Mouse (Mus musculus): ENCODE data around the gene Cep128. TPM values are rescaled to one million over a fixed set of nuclear protein-coding genes. Genes with fewer than 3 reads are reported as not detected.

Gene Cep128
- 3.4 and 4.3 TPM in 2 replicates for polyA plus RNA-seq (2015; fragmentation: Nextera tagmentation; extraction: Ambion mirVana)

GRCm38 (mm10) chr12:91384281-91385017 lies at the start of gene Cep128, which contains the start of gene Tshr:
Gene Cep128, minus strand, starts transcription at chr12:91384409.
Gene Tshr, plus strand, starts transcription at chr12:91384563.
- H3K9me3 ChIP-seq (replicated peaks), result no peaks in the 10 kb centered on the region
- H3K4me2 ChIP-seq, result peak within 1 kb of the TSS; percentile 93
- no peaks in the 10 kb centered on the region for H3K27me3 ChIP-seq (replicated peaks)
- WGBS, result 1% methylated on average over 27 of the region's 27 CpGs
- no peaks in the 10 kb centered on the region for H3K36me3 ChIP-seq
- peaks cover 9% of the 10 kb centered on the region for H3K4me1 ChIP-seq
- peak; percentile 100 for ATAC-seq (ENCODE audit: low FRiP score)
- peak within 1 kb of the TSS; percentile 69 for H3K4me3 ChIP-seq (replicated peaks)
- H3K9ac ChIP-seq (replicated peaks), result peak within 1 kb of the TSS; percentile 51
- 0 out of 2 replicates have a peak within 1 kb of the TSS, but pooled peaks have one; percentile 9 for H3K27ac ChIP-seq (replicated peaks)

- no peak for ATAC-seq (ENCODE audit: low FRiP score)
- no peak overlapping the region for H3K4me3 ChIP-seq (replicated peaks)
- 0 out of 2 replicates have a peak, but pooled peaks cover 3% of the 10 kb centered on the region for H3K27me3 ChIP-seq (replicated peaks)
- no peak overlapping the region for H3K9ac ChIP-seq (replicated peaks)
- no peaks in the 10 kb centered on the region for H3K36me3 ChIP-seq
- H3K4me1 ChIP-seq, result peaks cover 4% of the 10 kb centered on the region; the same call in 1 of the 2 replicates
- no peak overlapping the region for H3K4me2 ChIP-seq
- H3K9me3 ChIP-seq (replicated peaks), result no peaks in the 10 kb centered on the region
- H3K27ac ChIP-seq (replicated peaks), result no peak overlapping the region
- WGBS, result 54% methylated on average over 2 of the region's 2 CpGs
Measured at GRCm38 (mm10) chr12:91427129-91427528, 42.9 kb upstream of the Cep128 start.

GRCm38 (mm10) chr12:91426499-91426898 lies 42.3 kb upstream of the Cep128 start:
- 40% methylated on average over 4 of the region's 4 CpGs for WGBS
- H3K9me3 ChIP-seq (replicated peaks), result no peaks in the 10 kb centered on the region
- no peak overlapping the region for H3K9ac ChIP-seq (replicated peaks)
- ATAC-seq (ENCODE audit: low FRiP score), result no peak
- no peak overlapping the region for H3K27ac ChIP-seq (replicated peaks)
- peaks cover 4% of the 10 kb centered on the region; the same call in 1 of the 2 replicates for H3K4me1 ChIP-seq
- H3K4me3 ChIP-seq (replicated peaks), result no peak overlapping the region
- 0 out of 2 replicates have a peak, but pooled peaks cover 4% of the 10 kb centered on the region for H3K27me3 ChIP-seq (replicated peaks)
- no peaks in the 10 kb centered on the region for H3K36me3 ChIP-seq
- no peak overlapping the region for H3K4me2 ChIP-seq

GRCm38 (mm10) chr12:91423125-91423820 lies 39.1 kb upstream of the Cep128 start:
- ATAC-seq (ENCODE audit: low FRiP score), result no peak
- Histone ChIP-seq H3K27ac (replicated peaks) (no peak overlapping the region), H3K9ac (replicated peaks) (no peak overlapping the region), H3K9me3 (replicated peaks) (no peaks in the 10 kb centered on the region), H3K36me3 (no peaks in the 10 kb centered on the region), H3K27me3 (replicated peaks) (peaks cover 14% of the 10 kb centered on the region; the same call in 1 of the 2 replicates), H3K4me3 (replicated peaks) (no peak overlapping the region), H3K4me1 (peaks cover 4% of the 10 kb centered on the region; the same call in 1 of the 2 replicates), H3K4me2 (no peak overlapping the region)
- WGBS, result 70% methylated on average over 11 of the region's 11 CpGs

GRCm38 (mm10) chr12:91421272-91421671 lies 37.1 kb upstream of the Cep128 start:
- H3K4me2 ChIP-seq, result no peak overlapping the region
- peaks cover 28% of the 10 kb centered on the region for H3K27me3 ChIP-seq (replicated peaks)
- no peaks in the 10 kb centered on the region for H3K9me3 ChIP-seq (replicated peaks)
- no peak overlapping the region for H3K9ac ChIP-seq (replicated peaks)
- H3K27ac ChIP-seq (replicated peaks), result no peak overlapping the region
- no peaks in the 10 kb centered on the region for H3K36me3 ChIP-seq
- H3K4me1 ChIP-seq, result peaks cover 4% of the 10 kb centered on the region; the same call in 1 of the 2 replicates
- no peak for ATAC-seq (ENCODE audit: low FRiP score)
- no peak overlapping the region for H3K4me3 ChIP-seq (replicated peaks)
- WGBS, result 68% methylated on average over 9 of the region's 9 CpGs

GRCm38 (mm10) chr12:91418791-91419190 lies 34.6 kb upstream of the Cep128 start:
- Histone ChIP-seq H3K27me3 (replicated peaks) (peaks cover 37% of the 10 kb centered on the region), H3K27ac (replicated peaks) (no peak overlapping the region), H3K9ac (replicated peaks) (no peak overlapping the region), H3K4me2 (no peak overlapping the region), H3K4me3 (replicated peaks) (no peak overlapping the region), H3K4me1 (peaks cover 4% of the 10 kb centered on the region; the same call in 1 of the 2 replicates), H3K36me3 (no peaks in the 10 kb centered on the region), H3K9me3 (replicated peaks) (no peaks in the 10 kb centered on the region)
- no peak for ATAC-seq (ENCODE audit: low FRiP score)
- 52% methylated on average over 7 of the region's 7 CpGs for WGBS

GRCm38 (mm10) chr12:91416828-91417227 lies 32.6 kb upstream of the Cep128 start:
- H3K4me3 ChIP-seq (replicated peaks), result no peak overlapping the region
- no peak for ATAC-seq (ENCODE audit: low FRiP score)
- no peaks in the 10 kb centered on the region for H3K9me3 ChIP-seq (replicated peaks)
- H3K4me1 ChIP-seq, result peaks cover 17% of the 10 kb centered on the region
- no peak overlapping the region for H3K27ac ChIP-seq (replicated peaks)
- H3K9ac ChIP-seq (replicated peaks), result no peak overlapping the region
- 82% methylated on average over 7 of the region's 7 CpGs for WGBS
- H3K36me3 ChIP-seq, result no peaks in the 10 kb centered on the region
- H3K27me3 ChIP-seq (replicated peaks), result peaks cover 33% of the 10 kb centered on the region
- H3K4me2 ChIP-seq, result no peak overlapping the region

- no peak overlapping the region for H3K4me3 ChIP-seq (replicated peaks)
- 58% methylated on average over 6 of the region's 6 CpGs for WGBS
- no peak overlapping the region for H3K4me2 ChIP-seq
- H3K27ac ChIP-seq (replicated peaks), result no peak overlapping the region
- no peaks in the 10 kb centered on the region for H3K36me3 ChIP-seq
- no peak overlapping the region for H3K9ac ChIP-seq (replicated peaks)
- peaks cover 17% of the 10 kb centered on the region for H3K4me1 ChIP-seq
- H3K9me3 ChIP-seq (replicated peaks), result no peaks in the 10 kb centered on the region
- H3K27me3 ChIP-seq (replicated peaks), result peaks cover 36% of the 10 kb centered on the region
- ATAC-seq (ENCODE audit: low FRiP score), result no peak
Measured at GRCm38 (mm10) chr12:91415112-91415511, 30.9 kb upstream of the Cep128 start.

- no peaks in the 10 kb centered on the region for H3K36me3 ChIP-seq
- H3K27ac ChIP-seq (replicated peaks), result peak overlapping the region; percentile 48; the same call in 1 of the 2 replicates
- WGBS, result 19% methylated on average over 7 of the region's 7 CpGs
- no peak overlapping the region for H3K9ac ChIP-seq (replicated peaks)
- peak; percentile 83 for ATAC-seq (ENCODE audit: low FRiP score)
- H3K4me1 ChIP-seq, result peaks cover 17% of the 10 kb centered on the region
- no peak overlapping the region for H3K4me2 ChIP-seq
- H3K4me3 ChIP-seq (replicated peaks), result no peak overlapping the region
- peaks cover 44% of the 10 kb centered on the region for H3K27me3 ChIP-seq (replicated peaks)
- H3K9me3 ChIP-seq (replicated peaks), result no peaks in the 10 kb centered on the region
Measured at GRCm38 (mm10) chr12:91412461-91413182, 28.4 kb upstream of the Cep128 start.

GRCm38 (mm10) chr12:91410306-91410705 lies 26.1 kb upstream of the Cep128 start:
- Histone ChIP-seq H3K4me1 (peaks cover 17% of the 10 kb centered on the region), H3K9ac (replicated peaks) (no peak overlapping the region), H3K4me3 (replicated peaks) (no peak overlapping the region), H3K4me2 (no peak overlapping the region), H3K9me3 (replicated peaks) (no peaks in the 10 kb centered on the region), H3K27me3 (replicated peaks) (peaks cover 39% of the 10 kb centered on the region), H3K27ac (replicated peaks) (no peak overlapping the region), H3K36me3 (no peaks in the 10 kb centered on the region)
- ATAC-seq (ENCODE audit: low FRiP score), result no peak
- WGBS, result 79% methylated on average over 4 of the region's 4 CpGs

- H3K4me3 ChIP-seq (replicated peaks), result peak overlapping the region; percentile 50
- peaks cover 10% of the 10 kb centered on the region for H3K4me1 ChIP-seq
- H3K36me3 ChIP-seq, result no peaks in the 10 kb centered on the region
- H3K4me2 ChIP-seq, result peak overlapping the region; percentile 93
- 5% methylated on average over 12 of the region's 12 CpGs for WGBS
- no peak for ATAC-seq (ENCODE audit: low FRiP score)
- peak overlapping the region; percentile 45 for H3K9ac ChIP-seq (replicated peaks)
- no peak overlapping the region for H3K27ac ChIP-seq (replicated peaks)
- peaks cover 42% of the 10 kb centered on the region for H3K27me3 ChIP-seq (replicated peaks)
- H3K9me3 ChIP-seq (replicated peaks), result no peaks in the 10 kb centered on the region
Measured at GRCm38 (mm10) chr12:91401049-91401352, 16.8 kb upstream of the Cep128 start.
